Mouse (Mus musculus) v-Abl transformed pro-B cells (cell line): ENCODE measurements around the gene Clec1a.
"Not testable (repeated sequence)": the region's sequence is repeated elsewhere in the genome, so short reads cannot be mapped to it uniquely, and the experiment has no call there.

Source experiments
- in situ Hi-C, 2 experiments: fragments of 400-800 bp; cut with MboI; formaldehyde crosslinking; loops; one replicate each; pipeline ENCODE4 v1.15.1; 2025; ENCODE audit not compliant: unreplicated experiment in 2 of 2

The Clec1a gene

DNA sequence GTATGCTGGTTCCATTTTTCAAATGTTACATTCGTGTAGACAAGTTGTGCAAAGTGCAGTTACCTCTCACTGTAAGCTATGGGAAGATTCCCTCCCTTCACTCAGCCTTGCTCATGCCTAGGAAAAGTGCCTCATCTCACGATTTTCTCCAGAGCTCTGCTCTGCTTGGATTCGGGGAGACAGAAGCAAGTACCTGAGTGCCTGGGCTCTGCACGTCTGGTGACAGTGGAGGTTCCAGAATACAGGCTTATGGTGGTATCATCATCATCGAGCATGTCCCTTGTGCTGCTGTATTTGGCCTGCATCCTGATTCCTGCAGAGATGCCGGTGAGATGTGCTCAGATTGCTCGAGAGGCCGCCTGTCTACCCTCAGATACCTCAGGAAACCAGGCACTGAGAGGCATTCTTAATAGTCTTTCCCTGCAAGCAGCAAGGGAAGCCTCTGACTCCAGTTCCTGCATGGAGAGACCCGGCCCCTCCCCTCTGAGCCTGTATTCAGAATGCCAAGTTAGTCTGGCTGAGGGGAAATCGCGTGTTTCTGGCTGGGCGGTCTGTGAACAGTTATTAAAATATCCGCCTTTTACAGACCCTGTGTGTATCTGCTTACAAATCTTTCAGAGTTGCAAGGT is at the start of gene Clec1a:
Gene Clec1a, minus strand, starts transcription at position 590 of the 629 bp plus-strand sequence.
- in situ Hi-C loops: no loop called here

DNA sequence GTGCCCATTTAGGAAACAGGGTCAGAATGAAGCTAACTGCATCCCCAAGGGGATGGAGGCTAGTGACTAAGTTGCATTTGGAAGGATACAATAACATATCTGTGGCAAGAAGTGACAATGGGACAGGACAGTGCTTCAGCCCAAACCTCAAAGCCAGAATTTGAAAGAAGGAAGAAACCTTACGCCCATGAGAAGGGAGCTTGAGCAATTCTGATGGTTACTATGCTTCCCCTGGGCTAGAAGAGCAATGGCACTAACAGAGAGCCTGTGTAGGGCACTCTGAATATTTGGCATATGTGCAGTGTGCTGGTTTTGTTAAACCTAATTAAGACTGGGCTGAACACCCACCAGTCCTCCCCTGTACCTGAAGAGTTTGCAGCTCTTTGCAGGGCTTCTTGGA is 47.7 kb upstream of the Clec1a start:
- in situ Hi-C loops: not testable (repeated sequence)

DNA sequence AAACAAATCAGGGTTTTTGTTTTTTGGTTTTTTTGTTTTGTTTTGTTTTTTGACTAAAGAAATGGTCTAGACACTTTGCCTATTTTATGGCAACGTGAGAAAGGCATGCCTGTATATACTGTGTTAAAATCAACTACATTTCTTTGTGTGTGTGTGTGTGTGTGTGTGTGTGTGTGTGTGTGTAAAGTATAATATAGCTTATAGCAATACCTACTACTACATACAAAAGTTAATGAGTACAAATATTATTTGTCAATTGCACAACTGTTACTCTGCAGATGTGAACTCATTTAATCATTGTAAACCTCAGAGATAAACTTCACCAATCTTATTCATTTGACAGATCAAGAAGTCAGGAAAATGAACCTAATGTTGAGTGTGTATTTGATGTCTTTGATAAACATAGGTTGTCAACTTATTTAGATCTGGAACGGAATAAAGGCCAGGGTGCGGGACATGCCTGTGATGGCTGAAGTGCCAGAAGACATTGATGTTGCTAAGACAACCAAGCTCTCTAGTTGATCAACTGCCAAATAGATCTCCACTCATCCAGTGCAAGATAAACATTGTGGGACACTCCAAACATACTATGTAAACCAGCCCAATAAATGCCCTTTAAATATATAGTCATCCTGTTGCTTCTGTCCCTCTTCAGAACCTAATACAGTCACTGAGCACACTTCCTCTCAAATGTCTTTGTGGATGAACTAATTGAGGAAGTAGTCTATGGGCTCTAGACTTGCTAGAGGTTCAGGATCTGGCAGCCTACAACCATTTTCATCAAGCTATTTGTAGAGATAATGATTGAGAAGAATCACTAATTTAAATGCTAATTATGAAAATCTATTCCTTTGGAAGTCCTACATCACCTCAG is 45.8 kb upstream of the Clec1a start:
- in situ Hi-C loops: no loop called here

DNA sequence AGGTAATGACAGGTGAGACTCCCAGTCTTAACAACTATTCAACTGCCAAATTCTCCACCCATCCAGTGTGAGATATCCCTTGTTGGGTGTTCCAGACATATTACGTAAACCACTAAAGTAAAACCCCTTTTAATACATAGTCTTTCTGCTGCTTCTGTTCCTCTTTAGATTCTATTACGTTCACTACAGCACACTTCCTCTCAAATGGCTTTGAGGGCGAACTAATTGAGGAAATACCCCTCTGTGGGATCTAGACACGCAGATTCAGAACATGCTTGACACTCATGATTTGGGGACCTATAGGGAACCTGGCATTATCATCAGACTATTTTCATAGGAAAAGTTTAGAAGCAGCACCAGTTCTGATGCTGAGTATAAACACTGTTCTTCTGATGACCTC is 43.1 kb upstream of the Clec1a start:
- in situ Hi-C loops: no loop called here

DNA sequence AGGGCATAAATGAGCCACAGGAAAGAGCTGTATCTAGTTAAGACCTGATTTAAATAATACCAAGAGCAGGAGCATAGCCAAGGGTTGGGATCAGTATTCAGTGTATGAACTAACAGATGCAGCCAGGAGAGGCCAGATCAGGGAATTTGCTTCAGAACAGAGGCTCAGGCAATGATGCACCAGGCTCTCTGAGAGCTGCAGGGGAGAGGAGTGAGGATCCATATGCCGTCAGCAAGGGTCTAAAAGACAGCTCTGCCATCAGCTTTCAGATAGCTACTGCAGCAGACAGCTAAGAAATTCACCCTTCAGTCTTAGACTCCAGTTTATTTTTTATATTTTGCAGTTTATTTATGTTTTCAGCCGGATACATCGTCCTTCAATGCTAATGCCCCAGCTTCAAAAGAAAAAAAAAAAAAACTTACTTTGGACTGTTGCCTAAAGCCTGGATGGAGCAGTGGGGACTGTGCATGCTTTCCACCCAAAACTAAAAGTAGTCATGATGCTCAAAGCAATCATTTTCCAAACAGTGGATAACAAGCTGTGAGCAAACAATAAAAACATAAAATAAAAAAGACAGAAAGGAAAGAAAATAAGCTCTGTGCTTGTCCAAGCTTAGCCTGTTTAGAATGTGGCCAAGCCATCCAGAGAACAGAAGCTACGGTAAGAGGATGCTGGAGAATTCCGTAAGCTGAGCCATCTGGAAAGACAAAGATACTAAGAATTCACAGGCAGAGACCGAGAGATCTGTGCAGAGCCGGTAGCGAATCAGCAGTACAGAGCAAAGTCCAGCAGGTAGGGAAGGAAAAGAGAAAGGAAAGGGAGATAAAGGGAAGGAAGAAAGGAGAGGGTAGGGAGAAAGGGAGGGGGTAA is 28.5 kb upstream of the Clec1a start:
- in situ Hi-C loops: no loop called here

DNA sequence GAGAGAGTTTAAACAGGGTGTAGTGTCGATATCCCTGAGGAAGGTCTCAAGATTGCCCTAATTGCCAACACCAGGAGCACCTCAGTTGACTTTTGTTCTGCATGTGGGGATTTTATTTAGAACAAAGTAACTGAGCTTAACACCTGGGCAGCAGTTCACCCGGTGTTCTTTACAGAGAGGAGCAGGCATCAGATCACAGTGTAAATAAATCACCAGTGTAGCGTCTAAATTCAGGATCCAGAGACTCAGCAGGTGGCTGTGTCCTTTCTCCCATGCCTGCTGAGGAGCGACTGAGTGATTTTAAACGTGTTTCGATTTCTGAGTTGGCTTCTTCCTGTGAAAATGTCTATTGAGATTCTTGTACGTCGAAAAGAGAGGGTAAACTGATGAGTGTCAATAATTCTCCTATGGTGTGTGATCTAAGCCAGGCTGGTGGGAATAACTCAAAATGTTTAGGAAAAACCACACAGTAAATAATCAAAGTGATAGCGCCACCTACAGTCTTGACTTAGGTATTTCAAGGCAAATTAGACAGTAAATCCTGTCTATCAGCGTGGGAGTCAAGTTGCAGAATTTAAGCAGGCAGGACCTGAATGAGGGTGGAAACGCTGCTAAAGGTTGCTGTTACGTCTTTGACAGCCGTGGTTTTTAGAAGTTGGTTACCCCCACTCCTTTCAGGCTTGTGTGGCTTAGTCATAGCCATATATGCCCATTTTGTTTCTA is 24.8 kb upstream of the Clec1a start:
- in situ Hi-C loops: loop anchor here in 1 of 2 experiments (5.0 kb wide), 1 partner anchor 84 kb away; no protein-coding TSS in a partner anchor

DNA sequence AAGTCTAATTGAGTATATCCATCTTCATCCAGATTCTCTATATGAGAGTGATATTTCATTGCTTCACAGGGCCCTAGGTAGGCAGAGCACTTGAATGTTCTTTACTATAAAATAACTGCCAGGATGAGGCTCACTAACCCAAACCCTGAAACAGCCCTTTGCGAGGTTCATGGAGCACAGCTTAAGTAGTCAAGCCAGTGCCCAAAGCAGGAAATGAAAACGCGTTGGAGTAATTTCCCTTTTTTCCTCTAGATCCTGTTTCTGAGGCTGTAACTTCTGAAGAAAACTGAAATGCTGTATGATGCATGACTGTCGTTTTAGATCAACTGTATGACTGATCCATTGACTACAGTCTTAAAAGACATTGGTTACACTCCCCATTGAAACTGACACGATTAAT is 20.8 kb upstream of the Clec1a start:
- in situ Hi-C loops: loop anchor here in 1 of 2 experiments (5.0 kb wide), 1 partner anchor 80 kb away; no protein-coding TSS in a partner anchor

DNA sequence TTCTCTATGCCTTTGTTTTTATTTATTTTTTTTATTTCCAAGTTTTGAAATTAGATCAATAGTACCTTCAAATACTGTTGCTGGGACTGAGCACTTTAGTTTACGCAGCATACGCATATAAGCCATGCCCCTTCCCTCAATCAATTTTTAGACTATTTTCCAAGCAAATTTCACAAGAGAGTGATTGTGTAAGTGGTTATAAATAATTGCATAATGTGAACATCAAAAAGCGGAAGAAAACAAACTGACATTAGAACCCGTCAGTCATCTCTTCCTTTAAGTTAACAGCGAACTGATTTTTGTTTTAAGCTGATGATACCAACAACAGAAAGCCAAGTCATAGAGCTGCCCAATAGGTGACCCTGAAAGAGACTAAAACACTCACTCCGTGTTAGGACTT is 19.6 kb upstream of the Clec1a start:
- in situ Hi-C loops: loop anchor here in 1 of 2 experiments (5.0 kb wide), 1 partner anchor 79 kb away; no protein-coding TSS in a partner anchor

DNA sequence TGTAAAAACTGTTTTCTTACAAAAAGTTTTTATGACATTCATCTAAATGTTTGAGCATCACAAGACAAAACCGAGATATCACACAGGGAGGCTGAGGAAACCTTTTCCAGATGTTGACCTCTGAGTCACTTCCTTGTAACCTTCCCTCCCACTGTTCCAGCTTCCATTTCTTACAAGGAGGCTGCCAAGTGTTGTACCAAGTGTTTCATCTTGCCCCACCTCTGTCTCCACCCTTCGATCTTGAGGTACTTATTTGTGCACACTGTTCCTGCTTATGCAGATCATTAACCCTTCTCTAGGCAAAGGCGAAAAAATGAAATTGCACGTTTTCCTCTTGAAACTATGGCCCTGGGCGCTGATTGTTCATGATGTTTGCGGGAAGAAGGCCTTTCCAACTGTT is 2.1 kb downstream of the Clec1a start:
- in situ Hi-C loops: loop anchor here in 1 of 2 experiments (25.0 kb wide), 1 partner anchor 288 kb away; the partner anchor contains the start of gene Klri2

DNA sequence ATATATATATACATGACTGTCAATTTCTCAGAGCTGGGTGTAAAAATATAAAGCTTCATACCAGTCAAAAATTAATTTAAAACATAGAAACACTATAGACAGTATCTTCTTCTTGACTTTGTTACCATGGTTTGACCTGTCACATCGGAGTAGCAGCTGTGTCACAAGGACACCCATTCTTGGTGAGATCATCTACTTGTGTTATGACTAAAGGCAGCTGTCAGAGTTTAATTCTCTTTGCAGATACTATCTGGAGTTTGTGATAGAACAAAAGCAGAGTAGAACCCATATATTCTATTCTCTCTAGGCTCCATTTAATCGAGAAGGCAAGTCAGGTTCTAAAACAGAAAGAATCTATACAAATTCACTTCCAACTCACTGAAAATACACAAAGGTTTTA is 13.8 kb downstream of the Clec1a start:
- in situ Hi-C loops: loop anchor here in 1 of 2 experiments (25.0 kb wide), 1 partner anchor 299 kb away; the partner anchor contains the start of gene Klri2

DNA sequence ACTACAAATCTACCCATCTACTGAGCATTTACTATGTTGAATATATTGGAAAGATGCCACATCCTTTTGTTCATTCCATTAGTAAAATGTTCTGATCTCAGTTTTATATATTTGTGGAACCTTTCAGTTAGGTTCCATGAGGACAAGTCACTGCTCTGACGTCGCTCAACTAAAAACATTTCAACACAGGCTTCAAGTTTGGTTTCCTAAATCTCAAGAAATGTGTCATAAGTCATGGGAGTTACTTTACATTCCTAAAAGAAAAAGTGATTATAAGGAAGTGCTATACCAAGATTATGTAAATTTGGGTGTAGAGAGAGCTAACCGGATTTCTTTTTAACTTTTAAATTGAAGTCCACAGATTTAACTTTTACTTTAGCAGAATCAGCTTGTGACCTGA is 15.8 kb downstream of the Clec1a start:
- in situ Hi-C loops: loop anchor here in 1 of 2 experiments (25.0 kb wide), 1 partner anchor 301 kb away; the partner anchor contains the start of gene Klri2

DNA sequence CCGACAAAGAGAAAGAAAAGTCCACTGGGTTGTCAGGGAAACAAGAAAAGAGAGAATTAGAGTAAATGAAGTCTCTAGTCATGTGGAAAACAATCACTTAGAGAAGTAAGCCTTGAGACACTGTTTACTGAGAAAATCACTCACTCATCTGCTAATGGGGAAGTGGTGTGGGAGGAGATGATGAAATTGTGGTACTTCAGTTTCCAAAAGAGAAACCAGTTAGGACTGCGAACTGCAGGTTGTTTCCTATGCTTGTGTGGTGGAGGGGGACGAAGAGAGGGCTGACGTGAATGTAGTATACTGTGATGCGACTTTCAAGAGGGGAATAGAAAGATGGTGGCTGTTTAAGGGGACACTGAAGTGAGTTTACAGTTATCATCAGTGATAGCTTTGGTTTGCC is 17.6 kb downstream of the Clec1a start:
- in situ Hi-C loops: loop anchor here in 1 of 2 experiments (25.0 kb wide), 1 partner anchor 303 kb away; the partner anchor contains the start of gene Klri2

DNA sequence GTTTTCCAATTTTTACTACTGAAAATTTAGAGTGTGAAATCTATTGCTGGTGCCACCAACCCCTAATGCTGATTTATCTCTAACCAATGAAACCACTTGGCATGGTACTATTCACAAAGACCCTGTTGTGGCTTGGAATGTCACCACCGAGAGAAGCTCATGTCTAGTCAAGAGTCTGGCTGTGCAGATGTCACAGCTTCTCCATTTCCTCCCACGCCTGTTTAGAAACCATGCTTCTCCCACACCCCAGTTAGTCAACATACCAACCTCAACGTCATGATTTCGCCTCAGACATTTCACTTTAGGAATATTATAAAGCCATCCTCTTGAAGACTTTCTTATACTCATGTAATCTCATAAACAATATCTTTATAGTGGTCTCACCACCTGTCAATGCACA is 24.5 kb downstream of the Clec1a start:
- in situ Hi-C loops: loop anchor here in 1 of 2 experiments (25.0 kb wide), 1 partner anchor 310 kb away; the partner anchor contains the start of gene Klri2

DNA sequence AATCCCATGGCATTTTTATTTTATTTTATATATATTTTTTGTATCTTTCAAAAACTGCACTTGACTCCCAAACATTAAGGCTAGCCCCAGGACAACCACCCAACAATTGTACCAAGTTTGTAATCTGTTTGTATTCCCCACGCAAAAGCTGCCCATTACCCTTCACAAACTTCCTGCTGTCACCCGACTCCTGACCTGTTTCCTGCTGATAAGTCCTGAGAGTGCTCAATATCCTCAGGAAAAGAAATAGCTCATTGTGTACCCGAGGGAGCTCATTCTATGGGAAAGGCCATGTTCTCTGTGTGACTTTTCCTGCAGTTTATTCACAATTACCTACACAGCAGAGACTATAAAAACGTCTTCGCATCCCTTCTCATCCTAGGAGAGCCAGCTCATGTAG is 26.0 kb downstream of the Clec1a start:
- in situ Hi-C loops: loop anchor here in 1 of 2 experiments (25.0 kb wide), 1 partner anchor 311 kb away; the partner anchor contains the start of gene Klri2

DNA sequence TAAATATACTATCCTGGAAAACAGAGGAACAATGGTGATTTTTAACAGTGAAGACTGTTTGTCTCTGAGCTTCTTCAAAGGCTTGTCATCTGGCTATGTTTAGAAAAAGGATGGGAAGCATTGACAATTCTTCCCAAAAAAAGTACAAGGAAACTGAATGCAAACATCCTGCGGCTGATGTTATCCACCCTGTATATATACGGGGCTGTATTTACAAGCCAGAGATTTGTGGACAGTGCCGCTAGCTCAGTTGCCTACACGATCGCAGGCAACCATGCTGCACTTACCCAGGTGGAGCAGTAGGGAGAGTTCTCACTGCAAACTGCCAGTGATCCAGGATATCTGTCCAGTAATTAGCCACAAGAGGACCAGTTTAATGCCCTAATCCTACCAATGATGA is 26.6 kb downstream of the Clec1a start:
- in situ Hi-C loops: loop anchor here in 1 of 2 experiments (25.0 kb wide), 1 partner anchor 312 kb away; the partner anchor contains the start of gene Klri2

DNA sequence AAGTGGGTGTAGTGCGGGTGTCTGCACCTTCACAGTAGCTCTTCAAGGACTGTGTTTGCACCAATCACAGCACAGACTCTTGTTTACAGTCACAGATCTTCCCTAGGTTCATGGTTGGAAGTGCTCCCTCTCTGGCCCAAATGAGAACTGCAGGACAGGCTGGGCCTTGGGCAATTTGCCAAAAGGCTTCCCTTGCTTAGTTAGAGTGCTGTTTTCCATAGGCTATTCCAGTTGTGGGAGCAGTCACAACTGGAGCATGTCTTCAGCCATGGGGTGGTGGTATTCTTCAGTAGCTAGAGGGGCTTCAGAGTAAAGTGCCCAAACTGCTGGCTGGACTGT is 28.1 kb downstream of the Clec1a start:
- in situ Hi-C loops: no loop called here

DNA sequence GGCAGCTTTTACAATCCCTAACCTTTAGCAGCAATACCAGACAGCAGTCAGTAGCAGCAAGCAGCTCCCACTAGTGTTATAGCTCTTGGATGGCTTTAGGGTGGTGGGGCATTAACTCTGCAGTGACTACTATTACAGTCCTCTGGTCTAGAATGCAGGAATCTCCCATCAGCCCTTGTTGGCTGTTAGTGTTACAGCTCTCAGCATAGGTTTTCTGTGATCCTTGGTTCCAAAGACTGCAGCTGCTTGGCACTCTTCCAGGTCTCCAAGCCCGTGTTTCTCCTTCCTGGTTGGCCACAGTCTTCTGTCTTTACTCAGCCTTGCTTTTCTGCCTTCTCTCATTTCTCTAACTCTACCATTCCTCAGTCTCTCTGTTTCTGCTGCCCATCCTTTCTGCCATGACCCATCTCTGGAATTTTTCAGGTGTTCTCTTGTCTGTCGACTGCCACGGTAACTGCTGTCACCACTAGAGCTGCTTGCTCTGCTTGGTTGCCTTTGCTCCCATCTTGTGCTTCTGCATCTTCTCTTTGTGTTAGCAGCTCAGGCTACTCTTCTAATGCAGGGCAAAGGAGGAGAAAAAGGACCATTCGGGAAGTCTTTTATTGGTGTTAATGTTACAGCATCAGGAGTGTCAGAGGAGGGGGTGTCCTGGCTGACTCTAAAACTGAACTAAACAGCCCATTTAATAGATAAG is 28.6 kb downstream of the Clec1a start:
- in situ Hi-C loops: no loop called here

DNA sequence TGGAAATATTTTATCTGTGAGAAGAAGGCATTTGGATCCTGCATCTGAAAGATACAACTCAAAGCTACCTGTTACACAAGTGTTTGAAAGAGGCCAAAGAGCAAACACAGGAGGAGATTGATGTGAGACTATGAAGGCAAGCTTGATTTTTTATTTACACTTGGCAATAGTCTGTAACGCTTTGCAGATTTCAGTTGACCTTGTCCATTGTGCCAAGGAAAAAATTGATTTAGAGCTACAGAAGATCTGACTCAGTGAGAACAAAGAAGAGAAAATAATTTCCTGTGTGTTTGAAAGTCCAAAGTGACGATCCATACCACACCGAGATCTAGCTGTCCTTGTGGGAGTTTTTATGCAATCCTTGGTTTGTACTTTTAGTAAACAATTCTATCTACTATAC is 29.5 kb downstream of the Clec1a start:
- in situ Hi-C loops: no loop called here

DNA sequence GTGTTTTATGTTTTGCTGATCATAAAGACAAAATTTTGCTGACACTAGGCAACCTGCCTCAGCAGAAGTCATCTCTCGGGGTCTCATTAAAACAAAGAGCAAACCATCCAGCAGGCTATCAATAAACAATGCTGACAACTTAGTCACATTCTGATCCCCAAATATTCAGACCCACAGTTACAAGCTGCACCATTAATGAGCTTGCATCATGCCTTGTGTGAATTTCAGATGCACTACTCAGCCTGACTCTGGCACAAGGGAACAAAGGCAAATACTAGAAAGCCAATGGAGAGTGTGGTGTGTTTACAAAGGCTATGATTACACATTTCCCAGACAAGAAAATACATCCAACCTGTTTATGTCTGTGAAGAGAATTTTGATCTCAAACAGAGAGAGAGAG is 37.6 kb downstream of the Clec1a start:
- in situ Hi-C loops: no loop called here
